Mouse (Mus musculus) kidney, adult 9 months (tissue): ENCODE data around the gene Pgp.

ENCODE experiments used
- DNase-seq: peaks from one replicate; pipeline ENCODE4 v3.0.0; 2022

Gene Pgp

DNA sequence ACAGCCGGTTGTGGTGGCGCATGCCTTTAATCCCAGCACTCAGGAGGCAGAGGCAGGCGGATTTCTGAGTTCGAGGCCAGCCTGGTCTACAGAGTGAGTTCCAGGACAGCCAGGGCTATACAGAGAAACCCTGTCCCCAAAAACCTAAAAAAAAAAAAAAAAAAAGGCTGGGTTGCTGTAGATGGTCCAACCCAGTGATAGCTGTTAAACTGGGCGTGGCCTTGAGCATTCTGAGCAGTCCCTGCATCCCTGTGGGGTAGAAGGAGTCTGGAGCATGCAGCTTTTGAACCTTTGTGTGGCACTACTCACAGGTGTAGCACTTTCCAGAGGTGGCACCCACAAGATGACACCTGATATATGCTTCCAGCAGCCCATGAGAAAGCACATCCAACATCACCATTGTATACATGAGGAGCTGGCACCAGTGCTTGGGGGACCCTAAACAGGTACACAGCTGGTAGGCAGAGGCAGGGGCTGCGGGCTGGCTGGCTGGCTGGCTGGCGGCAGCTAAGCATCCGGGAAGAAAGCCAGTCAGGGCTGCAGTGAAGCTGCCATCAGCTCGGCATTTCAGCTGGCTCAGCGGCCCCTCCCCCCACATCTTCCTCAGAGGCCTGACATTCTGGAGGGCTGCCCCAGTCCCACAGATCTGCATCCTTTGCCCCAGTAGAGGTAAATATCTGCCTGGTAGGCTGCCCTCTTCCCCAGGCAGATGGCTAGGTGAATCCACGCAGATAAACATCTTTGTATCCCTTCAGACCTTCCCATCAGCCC, 15.1 kb downstream of the Pgp start:
- DNase-seq, result no peak

GRCm38 (mm10) chr17:24488186-24488661, 18.0 kb downstream of the Pgp start, which contains the start of gene Caskin1:
Gene Caskin1, plus strand, starts transcription at chr17:24488601.
- no peak for DNase-seq

GRCm38 (mm10) chr17:24488662-24489264, 18.6 kb downstream of the Pgp start:
- DNase-seq, result no peak

GRCm38 (mm10) chr17:24489265-24490030, 19.3 kb downstream of the Pgp start:
- DNase-seq, result no peak

GRCm38 (mm10) chr17:24490399-24490798, 20.2 kb downstream of the Pgp start:
- no peak for DNase-seq

DNA sequence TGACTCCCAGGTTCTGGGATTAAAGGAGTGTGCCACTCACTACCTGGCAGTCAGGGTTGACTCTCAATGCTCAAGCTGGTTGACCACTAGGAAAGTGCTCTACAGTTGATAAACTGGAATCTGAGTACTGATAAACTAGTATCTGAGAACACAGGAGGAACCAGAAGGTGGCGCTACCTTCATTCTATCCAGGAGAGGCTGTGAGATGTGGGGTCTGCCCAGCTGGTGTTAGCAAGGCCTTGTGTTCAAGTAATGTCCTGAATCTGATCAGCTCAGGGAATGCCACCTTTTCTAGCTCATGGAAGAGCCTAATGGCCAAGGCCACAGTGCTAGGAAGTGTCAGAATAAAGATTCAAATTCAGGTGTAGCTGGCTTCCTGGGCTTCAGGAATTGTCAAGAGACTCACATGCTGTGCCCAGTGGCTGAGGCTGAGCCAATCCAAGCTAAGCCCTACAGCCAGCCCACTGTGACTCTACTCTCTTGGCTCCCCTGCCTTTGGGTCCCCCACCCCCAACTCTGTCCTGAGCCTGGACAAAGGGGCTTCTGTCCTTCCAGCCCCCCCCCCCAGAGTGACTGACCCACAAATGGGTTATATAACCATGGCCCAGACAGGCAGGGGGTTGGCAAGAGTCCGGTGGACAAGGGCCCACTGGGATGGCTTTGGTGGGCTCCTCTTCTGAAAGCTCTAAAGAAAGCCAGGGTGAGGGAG, 24.6 kb downstream of the Pgp start:
- DNase-seq, result peak; percentile 51

- DNase-seq, result no peak
These were observed 25.3 kb downstream of the Pgp start for GRCm38 (mm10) chr17:24495443-24495842.

GRCm38 (mm10) chr17:24496026-24496425, 25.8 kb downstream of the Pgp start:
- DNase-seq, result no peak

GRCm38 (mm10) chr17:24502208-24502607, 32.0 kb downstream of the Pgp start:
- no peak for DNase-seq

DNA sequence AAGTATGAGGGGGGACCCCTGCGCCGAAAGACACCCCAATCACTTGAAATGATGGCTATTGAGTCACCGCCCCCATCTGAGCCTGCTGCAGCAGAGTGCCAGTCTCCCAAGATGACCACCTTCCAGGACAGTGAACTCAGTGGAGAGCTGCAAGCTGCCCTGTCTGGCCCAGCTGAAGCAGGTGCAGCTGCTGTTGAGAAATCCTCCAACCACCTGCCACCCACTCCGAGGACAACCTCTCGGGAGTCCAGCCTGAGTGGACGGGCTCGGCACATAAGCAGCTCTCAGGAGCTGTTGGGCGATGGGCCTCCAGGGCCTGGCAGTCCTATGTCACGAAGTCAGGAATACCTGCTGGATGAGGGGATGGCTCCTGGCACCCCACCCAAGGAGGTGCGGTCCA, 33.9 kb downstream of the Pgp start:
- no peak for DNase-seq

DNA sequence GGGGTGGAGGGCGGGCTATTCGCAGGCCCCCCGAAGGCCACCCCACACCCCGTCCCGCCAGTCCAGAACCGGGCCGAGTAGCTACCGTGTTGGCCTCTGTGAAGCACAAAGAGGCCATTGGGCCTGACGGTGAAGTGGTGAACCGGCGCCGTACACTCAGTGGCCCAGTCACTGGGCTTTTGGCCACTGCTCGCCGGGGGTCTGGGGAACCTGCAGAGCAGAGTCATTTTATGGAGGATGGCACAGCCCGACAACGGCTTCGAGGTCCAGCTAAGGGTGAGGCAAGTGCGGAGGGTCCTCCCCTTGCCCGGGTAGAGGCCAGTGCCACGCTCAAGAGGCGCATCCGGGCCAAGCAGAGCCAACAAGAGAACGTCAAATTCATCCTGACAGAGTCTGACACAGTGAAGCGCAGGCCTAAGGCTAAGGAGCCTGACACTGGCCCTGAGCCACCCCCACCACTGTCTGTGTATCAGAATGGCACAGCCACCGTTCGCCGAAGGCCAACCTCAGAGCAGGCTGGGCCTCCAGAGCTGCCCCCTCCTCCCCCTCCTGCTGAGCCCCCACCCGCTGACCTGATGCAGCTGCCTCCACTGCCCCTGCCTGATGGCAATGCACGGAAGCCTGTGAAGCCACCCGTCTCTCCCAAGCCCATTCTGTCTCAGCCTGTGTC, 35.2 kb downstream of the Pgp start:
- DNase-seq, result no peak

DNA sequence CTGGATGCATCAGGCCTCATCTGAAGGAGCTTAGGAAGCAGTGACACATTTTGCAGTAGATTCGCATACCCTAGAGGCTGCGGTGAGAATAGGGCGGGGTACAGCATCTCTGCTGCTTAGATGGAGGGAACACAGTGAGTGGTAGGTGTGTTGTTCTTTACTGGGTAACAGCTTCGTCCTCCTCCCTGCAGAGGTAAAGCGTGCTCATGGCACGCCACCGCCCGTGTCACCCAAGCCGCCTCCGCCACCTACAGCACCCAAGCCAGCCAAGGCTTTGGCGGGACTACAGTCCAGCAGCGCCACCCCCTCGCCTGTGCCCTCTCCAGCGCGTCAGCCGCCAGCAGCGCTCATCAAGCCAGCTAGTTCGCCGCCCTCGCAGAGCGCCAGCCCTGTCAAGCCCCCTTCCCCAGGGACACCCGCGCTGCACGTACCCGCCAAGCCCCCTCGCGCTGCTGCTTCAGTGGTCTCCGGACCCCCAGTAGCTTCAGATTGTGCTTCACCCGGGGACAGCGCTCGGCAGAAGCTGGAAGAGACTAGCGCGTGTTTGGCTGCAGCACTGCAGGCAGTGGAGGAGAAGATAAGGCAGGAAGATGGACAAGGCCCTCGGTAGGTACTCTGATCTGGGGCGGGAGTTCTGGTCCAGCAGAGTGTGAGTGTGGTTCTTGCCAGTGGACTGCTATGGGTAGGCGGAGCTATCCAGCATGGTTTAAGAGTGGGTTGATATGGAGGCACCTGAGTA, 36.3 kb downstream of the Pgp start:
- no peak for DNase-seq

DNA sequence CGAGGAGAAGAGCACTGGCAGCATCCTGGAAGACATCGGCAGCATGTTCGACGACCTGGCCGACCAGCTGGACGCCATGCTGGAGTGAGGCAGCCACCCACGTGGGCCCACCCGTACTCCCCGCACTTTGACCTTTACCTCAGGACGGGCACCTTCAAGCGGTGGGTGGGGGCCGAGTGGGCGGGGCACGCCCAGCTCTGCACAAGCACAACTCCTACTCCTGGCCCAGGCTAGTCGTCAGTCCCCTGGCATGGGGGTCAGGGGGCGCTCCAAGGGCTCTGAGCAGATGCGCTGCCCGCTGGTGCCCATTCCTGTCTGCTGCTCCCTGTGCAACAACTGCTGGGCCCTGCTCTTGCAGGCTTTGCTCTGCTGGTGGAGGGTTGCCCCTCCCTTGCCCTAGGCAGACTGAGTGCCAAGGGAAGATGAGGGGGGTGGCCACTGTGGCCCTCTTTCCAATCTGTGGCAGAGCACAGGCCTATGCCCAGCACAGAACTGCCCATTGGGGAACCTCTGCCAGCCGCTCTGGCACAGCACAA, 37.0 kb downstream of the Pgp start:
- no peak for DNase-seq

DNA sequence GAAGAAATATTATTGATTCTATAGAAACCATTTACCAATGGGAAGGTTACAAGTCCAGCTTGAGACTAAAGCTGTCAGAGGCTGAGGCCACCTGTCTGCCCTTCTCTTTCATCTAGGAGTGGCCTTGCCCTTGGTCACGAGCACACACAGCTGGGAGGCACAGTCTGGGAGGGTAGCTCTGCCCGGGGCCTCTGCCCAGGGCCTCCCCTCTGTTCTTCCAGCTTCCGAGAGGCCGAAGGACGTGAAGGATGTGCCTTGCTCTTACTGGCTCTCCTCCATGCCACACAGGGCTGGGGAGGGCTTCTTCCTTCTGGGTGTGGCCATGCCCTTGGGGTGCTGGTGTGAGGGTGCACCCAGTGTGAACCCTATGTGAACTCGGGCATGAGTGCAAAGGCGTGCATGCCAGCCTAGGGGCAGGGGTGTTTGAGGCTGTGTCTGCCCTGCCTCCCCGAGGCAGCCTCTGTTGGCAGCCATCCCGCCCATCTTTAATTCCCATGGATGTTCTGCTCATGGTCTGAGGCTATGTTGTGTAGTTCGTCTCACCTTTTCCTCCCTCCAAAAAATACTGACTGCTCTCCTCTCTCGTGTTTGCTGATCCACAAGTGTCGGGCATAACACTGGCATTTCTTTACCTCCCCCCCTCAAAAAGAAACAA, 37.7 kb downstream of the Pgp start:
- no peak for DNase-seq

- peak; percentile 73 for DNase-seq
These were observed 43.4 kb downstream of the Pgp start for GRCm38 (mm10) chr17:24513609-24514008.

DNA sequence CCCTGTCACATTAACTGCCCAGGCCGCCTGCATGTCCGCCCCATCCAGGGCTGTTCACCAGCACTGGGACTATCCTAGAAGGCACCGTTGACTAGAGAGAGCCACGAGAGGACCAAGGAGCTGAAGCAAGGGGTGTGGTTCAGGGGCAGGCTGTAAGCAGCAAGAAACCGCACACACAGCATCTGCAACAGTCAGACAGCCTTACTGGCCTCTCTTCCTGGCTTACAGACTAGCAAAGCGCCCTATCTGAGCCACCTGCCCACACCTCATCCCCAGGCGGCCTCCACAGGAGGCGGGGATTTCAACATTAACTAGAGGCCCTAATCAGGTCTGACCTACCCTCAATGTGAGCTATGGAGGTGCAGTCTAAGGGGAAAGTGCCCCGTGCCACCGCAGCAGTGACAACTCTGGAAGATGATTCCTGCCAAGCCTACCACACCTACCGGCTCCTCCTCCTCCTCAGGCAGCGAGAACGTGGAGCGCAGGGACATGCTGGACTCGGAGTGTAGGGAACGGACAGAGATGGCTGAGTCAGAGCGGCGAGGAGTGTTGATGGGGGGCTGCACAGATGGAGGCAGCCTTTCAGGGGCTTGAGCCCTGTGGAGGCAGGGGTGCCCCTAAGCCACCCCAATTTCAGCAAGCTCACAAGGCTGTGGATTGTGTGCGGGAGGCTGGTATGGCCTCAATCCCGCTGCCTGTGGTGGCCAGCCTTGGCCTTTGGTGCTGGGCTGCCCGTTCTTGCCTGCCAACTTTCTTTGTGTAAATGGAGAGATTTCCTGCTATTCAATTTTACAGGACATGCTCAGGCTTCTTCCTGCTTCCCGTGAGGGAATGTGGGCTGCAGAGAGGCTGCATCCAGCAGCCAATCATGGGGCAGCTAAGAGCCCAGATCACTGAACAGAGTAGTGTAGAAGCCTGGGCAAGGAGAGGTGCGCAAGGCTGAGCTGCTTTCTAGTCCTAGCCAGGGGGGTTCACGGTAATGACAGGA, 44.4 kb downstream of the Pgp start:
- DNase-seq, result peak; percentile 25

- DNase-seq, result no peak
These were observed 50.3 kb downstream of the Pgp start for GRCm38 (mm10) chr17:24520450-24520849.
